Mouse (Mus musculus) lung, postnatal 25 days (tissue): Measurements from ENCODE around the gene Mindy1.

ENCODE experiments used
- DNase-seq: peaks from one replicate; pipeline ENCODE4 v3.0.0; 2022; ENCODE audit warnings: low spot score

The Mindy1 gene

GRCm38 (mm10) chr3:95294316-95294715 lies 13.2 kb downstream of the Mindy1 start:
- no peak for DNase-seq

DNA sequence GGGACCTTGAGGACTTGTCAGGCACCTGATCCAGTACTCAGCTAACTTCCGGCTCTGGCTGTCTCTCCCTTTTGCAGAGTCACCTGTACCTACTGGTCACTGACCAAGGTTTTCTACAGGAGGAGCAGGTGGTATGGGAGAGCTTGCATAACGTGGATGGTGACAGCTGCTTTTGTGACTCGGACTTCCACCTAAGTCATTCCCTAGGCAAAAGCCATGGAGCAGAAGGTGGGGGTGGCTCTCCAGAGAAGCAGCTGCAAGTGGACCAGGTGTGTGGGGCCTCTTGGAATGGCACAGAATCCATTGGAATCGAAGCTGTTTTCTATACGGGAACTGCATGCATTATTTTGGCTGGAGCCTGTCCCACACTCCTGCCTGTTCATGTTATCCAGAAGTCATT lies 13.6 kb downstream of the Mindy1 start:
- DNase-seq: no peak

- DNase-seq: no peak
Observed at GRCm38 (mm10) chr3:95295321-95296102, 14.4 kb downstream of the Mindy1 start.

GRCm38 (mm10) chr3:95296103-95296469 lies 14.9 kb downstream of the Mindy1 start:
- peak; percentile 67 for DNase-seq

DNA sequence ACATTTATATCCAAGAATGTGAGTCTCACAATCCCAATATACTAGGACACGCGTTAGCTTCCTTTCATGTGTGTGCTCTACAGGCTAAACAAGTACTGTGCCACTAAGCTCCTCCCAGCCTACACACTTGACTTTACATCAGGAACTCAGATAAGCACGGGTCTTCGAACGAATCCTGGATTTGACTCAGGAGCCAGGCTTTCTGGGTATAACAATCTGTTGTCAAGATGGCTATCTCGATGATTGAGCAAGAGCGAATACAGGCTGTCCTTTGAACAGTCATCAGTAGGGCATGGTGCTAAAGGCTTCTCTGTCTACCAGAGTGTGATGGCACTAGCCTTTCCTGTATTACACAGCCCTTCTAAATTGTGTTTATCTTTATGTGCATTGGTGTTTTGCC lies 16.9 kb downstream of the Mindy1 start:
- DNase-seq: no peak

DNA sequence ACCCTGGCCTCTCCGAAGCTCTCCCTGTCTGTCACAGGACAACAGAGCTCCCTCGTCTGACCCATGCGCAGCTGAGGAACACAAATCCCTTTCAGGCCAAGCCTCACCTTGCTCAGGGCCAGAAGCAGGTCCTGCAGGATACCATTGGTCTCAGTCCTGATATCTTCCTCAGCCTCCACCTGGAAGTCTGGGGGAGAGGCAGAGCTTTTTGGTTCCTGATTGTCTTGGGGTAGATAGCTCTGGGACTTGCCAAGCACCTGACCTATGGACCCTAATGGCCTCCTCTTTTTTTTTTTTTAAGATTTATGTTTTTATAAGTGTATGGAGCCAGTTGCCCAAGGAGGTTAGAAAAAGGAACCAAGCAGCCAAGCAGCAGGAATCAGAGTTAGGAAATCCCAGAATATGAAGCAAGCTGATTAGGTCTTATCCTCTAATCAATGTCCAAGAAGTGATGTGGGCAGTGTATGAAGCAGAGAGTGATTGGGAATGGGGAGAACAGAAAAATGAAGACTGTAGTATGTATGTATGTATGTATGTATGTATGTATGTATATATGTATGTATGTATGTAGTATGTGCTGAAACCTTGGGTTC lies 20.2 kb downstream of the Mindy1 start:
- DNase-seq: no peak

DNA sequence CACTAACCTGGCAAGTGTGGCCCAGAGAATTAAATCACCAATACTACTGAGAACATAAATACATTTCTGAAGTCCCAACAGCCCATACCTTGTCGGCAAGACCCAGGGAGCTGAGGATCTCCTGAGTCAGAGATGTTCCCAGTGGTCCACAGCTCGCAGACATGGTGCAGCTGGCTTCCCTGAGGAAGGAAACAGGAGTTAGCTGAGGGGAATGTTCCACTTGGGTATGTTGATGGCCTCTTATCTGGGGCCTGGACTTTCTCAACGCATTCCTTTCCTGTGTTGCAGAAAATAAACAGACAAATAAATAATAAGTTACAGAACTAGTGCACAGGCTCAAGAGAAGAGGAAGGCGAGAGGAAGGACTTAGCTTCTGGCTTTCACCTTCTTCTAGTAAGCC lies 25.1 kb downstream of the Mindy1 start:
- DNase-seq: no peak

DNA sequence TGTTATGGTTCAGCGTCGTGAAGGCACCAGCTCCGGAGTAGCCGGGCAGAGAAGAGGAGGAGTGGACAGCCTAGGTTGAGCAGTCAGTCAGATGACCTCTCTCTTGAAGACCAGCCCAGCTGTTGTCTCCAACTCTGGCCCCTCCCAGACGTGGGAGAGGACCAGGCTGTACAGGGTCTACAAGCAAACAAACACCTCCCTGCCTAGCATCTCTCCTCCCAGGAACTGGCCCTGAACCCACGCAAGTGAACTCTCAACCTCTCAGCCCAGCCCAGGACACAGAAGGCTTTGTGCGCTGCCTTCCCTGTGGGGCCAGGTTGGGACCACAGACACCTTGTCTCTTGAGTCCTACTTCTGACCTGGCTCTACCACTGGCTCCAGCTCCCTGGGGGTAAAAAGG lies 26.0 kb downstream of the Mindy1 start, which contains the start of gene Anxa9:
Gene Anxa9 (minus strand): TSS at position 77 of the 400 bp plus-strand sequence.
- DNase-seq: no peak

- no peak for DNase-seq
Observed at GRCm38 (mm10) chr3:95310496-95310895, 29.4 kb downstream of the Mindy1 start.

DNA sequence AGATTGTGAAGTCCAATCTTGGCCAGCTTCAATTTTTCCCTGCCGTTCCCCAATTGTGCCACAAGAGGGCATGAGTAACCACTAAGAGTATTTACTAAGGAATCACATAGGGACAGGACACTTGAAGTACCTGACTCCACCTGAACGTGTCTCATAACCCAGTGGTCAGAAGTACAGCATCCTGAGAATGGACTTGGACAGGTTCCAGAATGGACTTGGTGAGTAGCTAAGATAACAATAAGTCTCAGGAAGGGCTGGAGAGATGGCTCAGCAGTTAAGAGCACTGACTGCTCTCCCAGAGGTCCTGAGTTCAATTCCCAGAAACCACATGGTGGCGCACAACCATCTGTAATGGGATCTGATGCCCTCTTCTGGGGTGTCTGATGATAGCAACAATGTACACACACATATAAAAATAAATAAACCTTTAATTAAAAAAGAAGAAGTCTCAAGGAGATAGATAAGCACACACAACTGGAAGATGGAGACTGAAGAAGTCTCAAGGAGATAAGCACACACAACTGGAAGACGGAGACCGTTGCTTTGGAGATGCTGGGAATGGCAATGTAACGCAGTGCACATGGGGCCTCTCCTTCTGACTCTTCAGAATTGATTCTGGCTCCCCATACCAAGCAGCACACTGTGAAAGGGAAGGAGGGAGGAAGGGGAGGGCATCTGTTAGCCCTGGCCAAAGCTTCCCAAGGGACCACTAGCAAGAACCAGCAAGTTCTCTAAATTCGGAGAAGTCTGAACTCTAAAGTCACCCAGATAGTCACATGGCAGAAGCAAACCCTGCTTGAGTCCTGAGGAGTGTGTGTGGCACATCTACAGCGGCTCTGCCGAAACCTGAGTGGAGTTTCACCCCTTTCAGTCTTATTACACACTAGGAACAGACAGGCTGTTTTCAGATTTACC lies 30.1 kb downstream of the Mindy1 start:
- peak; percentile 83 for DNase-seq

GRCm38 (mm10) chr3:95312623-95313022 lies 31.5 kb downstream of the Mindy1 start:
- peak; percentile 61 for DNase-seq

DNA sequence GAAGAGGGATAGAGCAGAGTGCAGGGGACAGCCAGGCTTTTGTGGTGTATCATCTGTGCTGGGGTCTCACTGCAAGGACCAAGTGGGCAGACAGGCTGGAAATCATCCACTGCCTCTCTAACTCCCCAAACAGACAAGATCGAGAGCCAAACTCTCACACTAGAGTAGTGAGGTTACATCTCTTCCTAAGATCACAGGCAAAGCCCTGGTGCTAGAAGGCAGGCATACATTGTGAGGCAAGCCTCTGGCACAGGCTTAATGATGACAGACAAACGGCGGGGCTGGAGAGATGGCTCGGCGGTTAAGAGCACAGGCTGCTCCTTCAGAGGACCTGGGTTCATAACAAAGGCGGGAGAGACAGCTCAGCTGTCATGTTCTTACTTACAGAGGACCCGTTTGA lies 32.3 kb downstream of the Mindy1 start:
- no peak for DNase-seq

DNA sequence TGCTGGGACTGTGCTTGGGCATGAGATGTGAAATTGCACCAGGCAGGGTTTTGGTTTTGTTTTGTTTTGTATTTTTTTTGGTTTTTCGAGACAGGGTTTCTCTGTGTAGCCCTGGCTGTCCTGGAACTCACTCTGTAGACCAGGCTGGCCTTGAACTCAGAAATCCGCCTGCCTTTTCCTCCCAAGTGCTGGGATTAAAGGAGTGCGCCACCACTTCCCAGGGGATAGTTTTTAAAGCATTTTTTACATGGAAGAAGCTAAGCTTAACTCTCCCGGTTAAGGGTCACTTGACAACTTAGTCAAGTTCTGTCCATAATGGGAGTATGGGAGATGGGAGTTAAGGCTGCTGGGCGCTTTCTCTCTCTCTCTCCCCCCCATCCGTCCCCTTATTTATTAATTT lies 32.9 kb downstream of the Mindy1 start:
- DNase-seq: no peak

DNA sequence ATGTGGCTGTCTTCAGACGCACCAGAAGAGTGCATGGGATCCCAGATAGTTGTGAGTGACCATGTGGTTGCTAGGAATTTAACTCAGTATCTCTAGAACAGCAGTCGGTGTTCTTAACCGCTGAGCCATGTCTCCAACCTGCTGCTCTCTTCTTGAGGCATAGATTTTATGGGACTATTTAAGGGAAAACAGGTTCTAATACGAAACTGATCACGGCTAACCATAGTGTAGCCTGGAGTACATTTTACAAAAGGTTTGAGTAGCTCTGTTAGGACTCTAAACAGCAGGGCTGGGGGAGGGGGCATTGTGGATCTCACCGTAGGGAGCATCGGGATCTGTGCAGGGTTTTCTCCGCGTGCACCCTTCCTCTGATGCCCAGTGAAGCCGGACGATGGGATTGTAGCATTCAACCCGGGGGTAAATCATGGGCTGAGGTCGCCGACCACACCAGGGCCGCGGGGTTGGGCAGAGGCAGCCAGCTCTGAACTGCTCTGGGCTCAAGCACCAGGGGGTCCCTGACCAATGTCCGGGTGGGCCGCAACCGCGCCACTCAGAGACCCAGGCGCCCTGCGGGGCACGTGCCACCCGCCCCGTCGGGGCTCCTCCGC lies 33.4 kb downstream of the Mindy1 start, which contains the start of gene Cers2:
Gene Cers2 (plus strand): TSS at position 306 of the 608 bp plus-strand sequence.
- DNase-seq: no peak

DNA sequence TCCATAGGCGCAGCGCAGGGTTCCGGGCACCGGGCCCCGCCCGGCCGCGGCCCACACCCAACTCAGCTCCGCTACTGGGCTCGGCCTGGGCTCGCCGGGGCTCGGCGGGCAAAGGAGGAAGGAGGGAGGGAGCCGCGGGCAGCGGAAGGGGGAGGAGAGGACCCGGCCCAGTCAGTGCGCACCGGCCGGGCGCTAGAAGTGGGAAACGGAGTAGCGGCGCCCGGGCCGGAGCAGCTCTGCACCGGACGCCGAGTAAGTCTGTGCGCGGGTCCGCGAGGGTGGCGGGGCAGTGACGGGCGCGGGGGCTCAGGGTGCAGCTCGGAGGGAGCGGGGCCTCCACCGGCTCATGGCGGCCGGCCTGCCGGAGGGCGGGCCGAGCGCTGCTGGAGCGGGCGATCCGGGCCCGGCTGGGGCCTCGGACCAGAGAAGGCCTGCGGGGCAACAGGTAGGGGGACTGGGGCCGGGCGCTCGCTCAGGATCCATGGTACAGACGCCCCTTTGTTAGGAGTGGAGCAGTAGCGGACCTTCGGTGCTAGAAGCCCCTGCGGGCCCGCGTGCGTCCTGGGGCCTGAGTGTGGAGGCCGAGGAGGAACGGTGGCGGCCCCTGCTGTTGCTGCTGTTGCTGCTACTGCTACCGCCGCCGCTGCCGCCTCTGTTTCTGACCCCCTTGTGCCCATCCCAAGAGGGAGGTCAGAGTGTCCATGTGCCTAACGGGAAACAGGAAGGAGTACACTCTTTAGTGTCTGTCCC lies 34.1 kb downstream of the Mindy1 start:
- peak; percentile 93 for DNase-seq

DNA sequence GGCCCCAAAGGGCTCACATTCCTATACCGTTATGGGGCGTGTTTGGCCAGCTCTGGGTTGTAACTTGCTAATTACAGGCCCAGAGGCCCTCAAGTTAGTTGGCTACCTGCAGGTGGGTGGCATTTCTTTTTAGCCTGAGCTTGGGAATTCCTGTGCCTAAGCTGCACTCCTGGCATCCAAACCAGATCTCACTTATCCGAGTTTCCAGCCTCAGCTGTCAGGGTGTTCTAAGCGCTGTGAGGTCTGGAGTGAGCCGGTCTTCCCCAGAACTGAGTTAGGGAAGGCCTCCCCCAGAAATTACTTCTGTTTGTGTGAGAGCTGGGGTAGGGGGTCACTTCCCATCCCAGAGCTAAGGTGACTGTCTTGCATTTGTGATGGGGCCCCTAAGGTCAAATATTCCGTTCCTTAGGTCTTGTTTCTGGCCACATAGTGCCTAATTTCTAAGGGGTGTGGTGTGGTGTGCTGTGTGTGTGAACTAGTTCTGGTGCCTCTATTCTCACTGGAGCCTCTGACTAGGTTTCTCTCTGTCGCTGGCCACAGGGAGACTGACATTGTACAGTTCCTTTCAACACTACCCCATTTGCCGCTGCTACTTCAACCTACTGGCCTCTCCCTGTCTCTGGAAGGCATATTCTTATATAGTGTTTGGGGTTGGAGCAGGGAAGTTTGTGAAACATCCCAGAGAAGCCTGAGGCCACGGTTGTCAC lies 34.9 kb downstream of the Mindy1 start:
- DNase-seq: no peak

GRCm38 (mm10) chr3:95317414-95318080 lies 36.4 kb downstream of the Mindy1 start:
- peak; percentile 84 for DNase-seq

DNA sequence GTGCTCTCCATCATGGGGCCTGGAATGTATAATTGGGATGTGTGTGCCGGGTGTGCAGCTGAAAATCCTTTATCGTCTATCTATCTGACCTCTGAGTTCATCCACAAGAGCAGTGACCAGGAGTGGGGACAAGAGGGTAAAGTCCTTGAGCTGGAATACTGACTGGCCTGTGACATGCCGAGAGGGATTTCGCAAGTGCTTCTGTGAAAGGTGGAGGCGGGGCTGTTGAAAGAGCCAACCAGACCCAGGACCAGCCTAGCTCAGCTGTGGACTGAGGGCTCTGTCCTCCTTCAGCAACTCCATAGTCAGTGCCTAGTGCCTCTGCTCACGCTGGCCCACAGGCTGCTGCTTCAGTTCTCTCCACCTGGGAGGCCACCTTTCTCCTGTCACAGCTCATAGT lies 37.4 kb downstream of the Mindy1 start:
- peak; percentile 90 for DNase-seq

DNA sequence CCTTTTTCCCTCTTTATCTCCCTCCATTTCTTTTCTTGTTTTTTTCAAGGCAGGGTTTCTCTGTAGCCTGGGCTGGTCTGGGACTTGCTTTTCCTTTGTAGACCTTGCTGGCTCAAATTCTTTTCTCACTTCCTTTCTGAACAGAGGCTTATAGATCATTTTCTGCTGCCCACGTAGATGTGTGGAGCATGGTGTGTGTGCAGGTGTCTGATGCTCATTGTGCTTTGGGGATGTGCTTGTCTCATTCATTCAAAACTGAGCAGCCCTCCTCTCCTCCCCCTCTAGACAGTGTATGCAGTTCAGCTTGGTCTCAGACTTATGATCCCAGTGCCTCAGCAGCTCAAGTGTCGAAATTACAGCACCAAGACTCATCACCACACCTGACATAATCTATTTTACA lies 38.0 kb downstream of the Mindy1 start:
- no peak for DNase-seq
